In the genomic region with DNA sequence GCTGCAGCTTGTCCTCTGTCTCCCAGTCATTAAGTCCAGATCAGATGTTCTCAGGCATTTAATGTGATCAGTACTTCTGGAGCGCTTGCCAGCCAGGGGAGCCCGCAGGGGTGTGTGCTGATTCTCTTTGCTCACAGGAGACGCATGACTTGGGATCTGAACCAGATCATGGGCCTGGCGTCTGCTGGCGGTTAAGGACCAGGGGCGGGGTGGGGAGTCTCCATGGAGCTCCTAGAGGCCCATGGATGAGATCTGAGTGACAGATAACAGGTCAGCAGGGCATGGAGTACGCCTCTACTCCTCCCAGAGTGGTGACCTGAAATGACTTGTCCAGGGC, we compare ENCODE assay signal across 24 mouse cellular contexts.
A peak's percentile ranks its signal among the peaks of the same experiment; 100 is the strongest.
DNase-seq lines count a peak whose midpoint lies in the region; ATAC-seq and TF ChIP-seq lines count a peak whose summit lies in the region.
"Had no signal": no experiment of that assay in that cellular context is flagged by ENCODE, and none has a peak within 500 bp of the region (broad histone marks: within the 10 kb centered on the region; RNA-seq: fewer than 3 reads in every experiment).

No protein-coding gene starts in this region.

- H3K4me1 ChIP-seq in embryonic facial prominence, embryonic 13.5 days: peaks cover 8% of the 10 kb centered on the region
- peaks cover 6% of the 10 kb centered on the region for H3K4me1 ChIP-seq in embryonic facial prominence, embryonic 10.5 days
- H3K4me1 ChIP-seq in heart, embryonic 10.5 days: peaks cover 17% of the 10 kb centered on the region
- no peaks in the 10 kb centered on the region for H3K4me1 ChIP-seq in heart, adult 2 months (ENCODE audit: control insufficient read depth, insufficient read depth, low read length)
- H3K4me1 ChIP-seq: intestine, embryonic 15.5 days; liver, embryonic 13.5 days; midbrain, embryonic 12.5 days; neural tube, embryonic 15.5 days had no signal

- no peaks in the 10 kb centered on the region for H3K36me3 ChIP-seq in embryonic facial prominence, embryonic 13.5 days
- no peaks in the 10 kb centered on the region for H3K36me3 ChIP-seq in embryonic facial prominence, embryonic 10.5 days (replicated peaks)
- H3K36me3 ChIP-seq in heart, embryonic 10.5 days: no peaks in the 10 kb centered on the region
- no peaks in the 10 kb centered on the region for H3K36me3 ChIP-seq in heart, adult 2 months (ENCODE audit: control insufficient read depth, insufficient read depth, low read length)
- H3K36me3 ChIP-seq: hindbrain, embryonic 10.5 days; intestine, embryonic 15.5 days; liver, embryonic 13.5 days; midbrain, embryonic 12.5 days; neural tube, embryonic 15.5 days had no signal

- no peak for TF ChIP-seq CTCF in heart, adult 2 months (IDR thresholded peaks at IDR 0.05)

- no peak overlapping the region for H3K9ac ChIP-seq in embryonic facial prominence, embryonic 13.5 days
- H3K9ac ChIP-seq in heart, adult 2 months (ENCODE audit: low read depth, low read length): no peak overlapping the region
- H3K9ac ChIP-seq: forebrain, postnatal 0 days; intestine, embryonic 15.5 days; liver, embryonic 13.5 days; midbrain, embryonic 12.5 days; neural tube, embryonic 15.5 days had no signal

- no peaks in the 10 kb centered on the region for H3K9me3 ChIP-seq in embryonic facial prominence, embryonic 13.5 days
- no peaks in the 10 kb centered on the region for H3K9me3 ChIP-seq in embryonic facial prominence, embryonic 10.5 days
- no peaks in the 10 kb centered on the region for H3K9me3 ChIP-seq in heart, embryonic 10.5 days
- H3K9me3 ChIP-seq: intestine, embryonic 15.5 days; liver, embryonic 13.5 days; midbrain, embryonic 12.5 days; neural tube, embryonic 15.5 days had no signal

- no peak for DNase-seq in embryonic facial prominence, embryonic 10.5 days (ENCODE audit: low spot score)
- DNase-seq in heart, embryonic 10.5 days (ENCODE audit: low spot score): peak; percentile 72
- no peak for DNase-seq in heart, adult 2 months
- peak; percentile 59 for DNase-seq in adrenal gland, postnatal 14 days
- DNase-seq in skeletal muscle tissue, adult 2 months (ENCODE audit: low read depth, low spot score): peak; percentile 49
- DNase-seq in layer of hippocampus, postnatal 25 days (ENCODE audit: extremely low spot score in 1 of 2, low spot score in 1 of 2): no peak
- DNase-seq: B cell, adult 2 months; cerebellum, adult 8-10 months; forebrain, postnatal 0 days; kidney, adult 9 months; liver, embryonic 13.5 days; lung, adult 2 months; lung, postnatal 14 days; right cerebral cortex, adult 18-20 months; thymus, postnatal 14 days had no signal

- H3K4me2 ChIP-seq in embryonic facial prominence, embryonic 13.5 days: no peak overlapping the region
- H3K4me2 ChIP-seq: heart, embryonic 11.5 days; intestine, embryonic 15.5 days; liver, embryonic 13.5 days; midbrain, embryonic 12.5 days; neural tube, embryonic 15.5 days had no signal

- TF ChIP-seq POLR2A in heart, adult 2 months (IDR thresholded peaks at IDR 0.05; ENCODE audit: insufficient read depth, low read depth, low read length): no peak

- peak overlapping the region; percentile 1; the same call in 1 of the 2 replicates for H3K27ac ChIP-seq in embryonic facial prominence, embryonic 13.5 days
- no peak overlapping the region; the same call in 1 of the 2 replicates for H3K27ac ChIP-seq in embryonic facial prominence, embryonic 10.5 days (replicated peaks)
- H3K27ac ChIP-seq in heart, embryonic 10.5 days: no peak overlapping the region
- H3K27ac ChIP-seq in heart, adult 2 months: no peak overlapping the region
- H3K27ac ChIP-seq: hindbrain, embryonic 10.5 days; intestine, embryonic 15.5 days; layer of hippocampus, adult 2 months; liver, embryonic 13.5 days; midbrain, embryonic 12.5 days; neural tube, embryonic 15.5 days had no signal

- WGBS in embryonic facial prominence, embryonic 13.5 days: 61% methylated on average over 7 of the region's 7 CpGs
- 72% methylated on average over 7 of the region's 7 CpGs for WGBS in embryonic facial prominence, embryonic 10.5 days
- 74% methylated on average over 7 of the region's 7 CpGs for WGBS in heart, embryonic 10.5 days
- 74% methylated on average over 7 of the region's 7 CpGs for WGBS in heart, adult 2 months

- no peak for ATAC-seq in embryonic facial prominence, embryonic 13.5 days (ENCODE audit: insufficient number of reproducible peaks, insufficient read depth, low FRiP score, low TSS enrichment, low read depth)
- ATAC-seq: activated CD4-positive, CD25-positive, alpha-beta regulatory T cell, adult 4 months; forebrain, postnatal 0 days; hindbrain, embryonic 16.5 days; intestine, embryonic 15.5 days had no signal

- H3K79me2 ChIP-seq in heart, adult 2 months (replicated peaks; ENCODE audit: control insufficient read depth, insufficient read depth, low read length): no peaks in the 10 kb centered on the region

- H3K4me3 ChIP-seq in embryonic facial prominence, embryonic 13.5 days: no peak overlapping the region
- no peak overlapping the region for H3K4me3 ChIP-seq in embryonic facial prominence, embryonic 10.5 days
- H3K4me3 ChIP-seq in heart, embryonic 10.5 days: no peak overlapping the region
- no peak overlapping the region for H3K4me3 ChIP-seq in heart, adult 2 months
- H3K4me3 ChIP-seq: hindbrain, embryonic 10.5 days; intestine, embryonic 15.5 days; layer of hippocampus, adult 2 months; liver, embryonic 13.5 days; midbrain, embryonic 12.5 days; neural tube, embryonic 15.5 days had no signal

- intact Hi-C loops in heart, adult 2 months (cut with DNase I): no loop called here

- no peaks in the 10 kb centered on the region for H3K27me3 ChIP-seq in embryonic facial prominence, embryonic 13.5 days
- H3K27me3 ChIP-seq in embryonic facial prominence, embryonic 10.5 days (replicated peaks; ENCODE audit: low read depth, poor library complexity, severe bottlenecking): no peaks in the 10 kb centered on the region
- no peaks in the 10 kb centered on the region for H3K27me3 ChIP-seq in heart, embryonic 10.5 days (ENCODE audit: insufficient read depth, poor library complexity, severe bottlenecking)
- H3K27me3 ChIP-seq in heart, adult 2 months (ENCODE audit: control insufficient read depth, insufficient read depth, low read length): no peaks in the 10 kb centered on the region
- H3K27me3 ChIP-seq: liver, embryonic 13.5 days; midbrain, embryonic 12.5 days; neural tube, embryonic 15.5 days had no signal

- no peak for TF ChIP-seq EP300 in heart, adult 2 months (IDR thresholded peaks at IDR 0.05; ENCODE audit: insufficient read depth, low read depth, low read length)

Comparison
In these comparisons a context has a peak if more than half of its experiments do, and no peak if none do; other contexts are left out.
1. DNase-seq: peak in heart, embryonic 10.5 days (single experiment), adrenal gland, postnatal 14 days (single experiment) and skeletal muscle tissue, adult 2 months (single experiment); none in embryonic facial prominence, embryonic 10.5 days (single experiment), heart, adult 2 months (0 of 2) and layer of hippocampus, postnatal 25 days (0 of 2).